Mouse (Mus musculus): ENCODE data around the gene Filip1. TPM values are rescaled to one million over a fixed set of nuclear protein-coding genes. Genes with fewer than 3 reads are reported as not detected.

Filip1 gene
- polyA plus RNA-seq, 1 experiment, result 2.9 TPM

DNA sequence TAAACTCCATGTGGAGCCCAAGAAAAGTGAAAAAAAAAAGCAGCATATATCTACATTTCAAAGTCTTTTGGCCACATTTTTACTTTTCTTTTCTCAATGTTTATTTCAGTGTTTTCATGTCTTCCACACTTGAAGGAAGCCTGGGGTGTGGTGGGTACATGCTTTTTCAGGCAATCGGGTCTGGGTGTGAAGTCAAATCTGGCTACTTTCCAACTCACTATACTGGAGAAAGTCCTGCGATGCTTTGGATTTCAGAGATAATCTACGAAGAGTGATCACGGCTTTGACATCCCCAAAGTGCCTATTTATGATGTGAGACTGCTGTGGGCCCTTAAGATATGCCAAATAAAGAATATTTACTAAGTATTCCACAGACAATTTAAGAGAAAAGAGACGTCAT lies 57.7 kb downstream of the Filip1 start:
- Histone ChIP-seq H3K27ac (ENCODE audit: insufficient read depth, low read length) (no peak overlapping the region), H3K4me3 (replicated peaks; ENCODE audit: insufficient read depth, low read depth, low read length) (no peak overlapping the region), H3K27me3 (ENCODE audit: control insufficient read depth, insufficient read depth, low read length) (no peaks in the 10 kb centered on the region), H3K4me1 (ENCODE audit: control insufficient read depth, insufficient read depth, low read length) (no peaks in the 10 kb centered on the region)
- DNase-seq, result no peak
- WGBS, result 48% methylated on average over 5 of the region's 5 CpGs
- no peak for TF ChIP-seq POLR2A (IDR thresholded peaks at IDR 0.05; ENCODE audit: borderline replicate concordance, insufficient read depth, low read length)
- no peak for TF ChIP-seq CTCF (IDR thresholded peaks at IDR 0.05; ENCODE audit: borderline replicate concordance, insufficient read depth, low read depth, low read length)

DNA sequence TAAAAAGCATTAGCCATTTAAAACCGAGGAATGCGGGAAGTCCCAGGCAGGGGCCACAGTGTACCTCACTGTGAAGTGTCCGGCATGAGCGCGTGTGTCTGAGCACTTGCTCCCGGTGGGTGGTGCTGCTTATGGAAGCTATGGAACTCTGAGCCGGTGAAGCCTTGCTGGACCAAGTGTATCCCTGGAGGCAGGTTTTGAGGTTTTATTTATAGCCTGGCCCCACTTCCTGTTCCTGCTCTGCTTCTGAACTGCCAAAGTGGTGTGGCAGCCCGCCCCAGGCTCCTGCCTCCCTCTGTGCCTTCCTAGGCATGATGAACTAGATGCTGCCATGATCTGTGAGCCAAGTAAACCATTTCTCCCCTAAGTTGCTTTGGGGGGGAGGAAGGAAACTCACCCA lies 60.7 kb downstream of the Filip1 start:
- TF ChIP-seq POLR2A (IDR thresholded peaks at IDR 0.05; ENCODE audit: borderline replicate concordance, insufficient read depth, low read length) (no peak), CTCF (IDR thresholded peaks at IDR 0.05; ENCODE audit: borderline replicate concordance, insufficient read depth, low read depth, low read length) (no peak)
- H3K4me3 ChIP-seq (replicated peaks; ENCODE audit: insufficient read depth, low read depth, low read length), result no peak overlapping the region
- 50% methylated on average over 8 of the region's 8 CpGs for WGBS
- no peaks in the 10 kb centered on the region for H3K4me1 ChIP-seq (ENCODE audit: control insufficient read depth, insufficient read depth, low read length)
- no peaks in the 10 kb centered on the region for H3K27me3 ChIP-seq (ENCODE audit: control insufficient read depth, insufficient read depth, low read length)
- no peak for DNase-seq
- H3K27ac ChIP-seq (ENCODE audit: insufficient read depth, low read length), result no peak overlapping the region

GRCm38 (mm10) chr9:79951339-79951738 lies 61.3 kb downstream of the Filip1 start:
- Histone ChIP-seq H3K27me3 (ENCODE audit: control insufficient read depth, insufficient read depth, low read length) (no peaks in the 10 kb centered on the region), H3K4me3 (replicated peaks; ENCODE audit: insufficient read depth, low read depth, low read length) (no peak overlapping the region), H3K27ac (ENCODE audit: insufficient read depth, low read length) (no peak overlapping the region), H3K4me1 (ENCODE audit: control insufficient read depth, insufficient read depth, low read length) (no peaks in the 10 kb centered on the region)
- WGBS, result 94% methylated on average over 5 of the region's 5 CpGs
- DNase-seq, result no peak
- no peak for TF ChIP-seq CTCF (IDR thresholded peaks at IDR 0.05; ENCODE audit: borderline replicate concordance, insufficient read depth, low read depth, low read length)
- TF ChIP-seq POLR2A (IDR thresholded peaks at IDR 0.05; ENCODE audit: borderline replicate concordance, insufficient read depth, low read length), result no peak

- H3K27me3 ChIP-seq (ENCODE audit: control insufficient read depth, insufficient read depth, low read length), result no peaks in the 10 kb centered on the region
- H3K27ac ChIP-seq (ENCODE audit: insufficient read depth, low read length), result no peak overlapping the region
- DNase-seq, result no peak
- no peaks in the 10 kb centered on the region for H3K4me1 ChIP-seq (ENCODE audit: control insufficient read depth, insufficient read depth, low read length)
- no peak for TF ChIP-seq CTCF (IDR thresholded peaks at IDR 0.05; ENCODE audit: borderline replicate concordance, insufficient read depth, low read depth, low read length)
- no peak for TF ChIP-seq POLR2A (IDR thresholded peaks at IDR 0.05; ENCODE audit: borderline replicate concordance, insufficient read depth, low read length)
- no peak overlapping the region for H3K4me3 ChIP-seq (replicated peaks; ENCODE audit: insufficient read depth, low read depth, low read length)
- 87% methylated on average over 5 of the region's 5 CpGs for WGBS
Measured at GRCm38 (mm10) chr9:79950666-79951065, 62.0 kb downstream of the Filip1 start.

GRCm38 (mm10) chr9:79950038-79950437 lies 62.6 kb downstream of the Filip1 start:
- no peak for DNase-seq
- Histone ChIP-seq H3K27me3 (ENCODE audit: control insufficient read depth, insufficient read depth, low read length) (no peaks in the 10 kb centered on the region), H3K4me1 (ENCODE audit: control insufficient read depth, insufficient read depth, low read length) (no peaks in the 10 kb centered on the region), H3K27ac (ENCODE audit: insufficient read depth, low read length) (no peak overlapping the region), H3K4me3 (replicated peaks; ENCODE audit: insufficient read depth, low read depth, low read length) (no peak overlapping the region)
- TF ChIP-seq POLR2A (IDR thresholded peaks at IDR 0.05; ENCODE audit: borderline replicate concordance, insufficient read depth, low read length), result no peak
- TF ChIP-seq CTCF (IDR thresholded peaks at IDR 0.05; ENCODE audit: borderline replicate concordance, insufficient read depth, low read depth, low read length), result no peak
- 75% methylated on average over 6 of the region's 6 CpGs for WGBS

- Histone ChIP-seq H3K27ac (ENCODE audit: insufficient read depth, low read length) (no peak overlapping the region), H3K4me3 (replicated peaks; ENCODE audit: insufficient read depth, low read depth, low read length) (no peak overlapping the region), H3K27me3 (ENCODE audit: control insufficient read depth, insufficient read depth, low read length) (no peaks in the 10 kb centered on the region), H3K4me1 (ENCODE audit: control insufficient read depth, insufficient read depth, low read length) (no peaks in the 10 kb centered on the region)
- 21% methylated on average over 2 of the region's 2 CpGs for WGBS
- TF ChIP-seq POLR2A (IDR thresholded peaks at IDR 0.05; ENCODE audit: borderline replicate concordance, insufficient read depth, low read length) (no peak), CTCF (IDR thresholded peaks at IDR 0.05; ENCODE audit: borderline replicate concordance, insufficient read depth, low read depth, low read length) (no peak)
- no peak for DNase-seq
Measured at GRCm38 (mm10) chr9:79948376-79948775, 64.3 kb downstream of the Filip1 start.

- Histone ChIP-seq H3K4me1 (ENCODE audit: control insufficient read depth, insufficient read depth, low read length) (no peaks in the 10 kb centered on the region), H3K27ac (ENCODE audit: insufficient read depth, low read length) (no peak overlapping the region), H3K4me3 (replicated peaks; ENCODE audit: insufficient read depth, low read depth, low read length) (no peak overlapping the region), H3K27me3 (ENCODE audit: control insufficient read depth, insufficient read depth, low read length) (no peaks in the 10 kb centered on the region)
- WGBS, result 82% methylated on average over 2 of the region's 2 CpGs
- no peak for DNase-seq
- TF ChIP-seq POLR2A (IDR thresholded peaks at IDR 0.05; ENCODE audit: borderline replicate concordance, insufficient read depth, low read length) (no peak), CTCF (IDR thresholded peaks at IDR 0.05; ENCODE audit: borderline replicate concordance, insufficient read depth, low read depth, low read length) (no peak)
Measured at GRCm38 (mm10) chr9:79947973-79948372, 64.7 kb downstream of the Filip1 start.

DNA sequence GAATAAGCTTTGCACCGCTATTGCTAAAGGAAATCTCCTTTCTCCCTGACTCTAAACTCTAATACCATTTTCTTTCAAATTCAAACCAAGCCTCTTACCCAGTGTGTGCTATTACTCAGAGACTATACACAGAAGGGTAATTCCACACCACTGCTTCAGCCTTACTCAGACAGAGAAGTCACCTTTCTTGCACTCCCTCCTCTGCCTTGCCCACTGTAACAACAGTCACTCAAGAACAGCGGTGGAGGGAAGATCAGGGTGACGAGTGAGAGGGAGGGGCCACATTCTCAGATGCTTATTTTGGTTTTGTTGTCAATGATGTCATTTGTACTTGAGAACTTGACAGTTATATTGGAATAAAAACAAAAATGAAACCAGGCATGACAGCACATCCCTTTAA lies 65.2 kb downstream of the Filip1 start:
- Histone ChIP-seq H3K27ac (ENCODE audit: insufficient read depth, low read length) (no peak overlapping the region), H3K27me3 (ENCODE audit: control insufficient read depth, insufficient read depth, low read length) (no peaks in the 10 kb centered on the region), H3K4me1 (ENCODE audit: control insufficient read depth, insufficient read depth, low read length) (no peaks in the 10 kb centered on the region), H3K4me3 (replicated peaks; ENCODE audit: insufficient read depth, low read depth, low read length) (no peak overlapping the region)
- TF ChIP-seq CTCF (IDR thresholded peaks at IDR 0.05; ENCODE audit: borderline replicate concordance, insufficient read depth, low read depth, low read length), result no peak
- no peak for TF ChIP-seq POLR2A (IDR thresholded peaks at IDR 0.05; ENCODE audit: borderline replicate concordance, insufficient read depth, low read length)
- no peak for DNase-seq
- 76% methylated on average over 3 of the region's 3 CpGs for whole genome bisulfite sequencing
